Mouse (Mus musculus) CH12.LX (cell line): ENCODE data around the gene Ergic1. TPM values are rescaled to one million over a fixed set of nuclear protein-coding genes. Genes with fewer than 3 reads are reported as not detected.
A peak's percentile ranks its signal among the peaks of the same experiment; 100 is the strongest.

Experiments used
- DNase-seq: peaks from one replicate; pipeline ENCODE4 v3.0.0-alpha.2; 2013; ENCODE audit errors: extremely low read depth
- H3K27ac ChIP-seq: 2 replicates; pipeline ENCODE4 v1.5.1; 2012; ENCODE audit warnings: low read depth, mild to moderate bottlenecking, control low read depth, moderate library complexity; ENCODE audit not compliant: insufficient read depth
- H3K27me3 ChIP-seq: replicated peaks from 2 replicates; pipeline ENCODE3; 2012; ENCODE audit warnings: inconsistent platforms
- H3K36me3 ChIP-seq, 2 experiments: replicated peaks in 1 of 2; 2 replicates each; pipeline versions ENCODE3 to v1.6.1; 2012; ENCODE audit warnings: inconsistent platforms in 1 of 2, low read length in 1 of 2, mild to moderate bottlenecking in 1 of 2, mixed read lengths in 1 of 2, moderate library complexity in 1 of 2; ENCODE audit not compliant: control insufficient read depth in 1 of 2, insufficient read depth in 1 of 2
- H3K4me1 ChIP-seq, 2 experiments: 2 replicates each; pipeline ENCODE4 v1.6.1; 2012; ENCODE audit warnings: inconsistent platforms in 1 of 2, moderate library complexity in 1 of 2; ENCODE audit not compliant: insufficient read depth in 2 of 2, control insufficient read depth in 1 of 2
- H3K4me2 ChIP-seq: 2 replicates; pipeline ENCODE4 v1.6.1; 2012; ENCODE audit warnings: low read depth, mild to moderate bottlenecking, control low read depth; ENCODE audit not compliant: poor library complexity, insufficient read depth, severe bottlenecking
- H3K4me3 ChIP-seq, 3 experiments: fragments of 150-350 bp in 1 of 3; sonication (generic) in 1 of 3; replicated peaks in 1 of 3; 2 replicates each; pipeline versions ENCODE3 to v1.5.1; 2011 to 2012; ENCODE audit warnings: low read depth in 2 of 3, low read length in 2 of 3, mild to moderate bottlenecking in 2 of 3, moderate library complexity in 2 of 3, control low read depth in 1 of 3, improper control_type of control experiment in 1 of 3, inconsistent platforms in 1 of 3, mixed read lengths in 1 of 3; ENCODE audit not compliant: poor library complexity in 1 of 3
- H3K79me2 ChIP-seq: replicated peaks from 2 replicates; pipeline ENCODE4 v1.6.1; 2012; ENCODE audit warnings: mild to moderate bottlenecking, moderate library complexity; ENCODE audit not compliant: control insufficient read depth, poor library complexity, insufficient read depth, severe bottlenecking; ENCODE audit errors: extremely low read depth
- H3K9ac ChIP-seq: 2 replicates; pipeline ENCODE4 v1.6.1; 2012; ENCODE audit warnings: low read depth, mild to moderate bottlenecking, control low read depth, moderate library complexity; ENCODE audit not compliant: insufficient read depth
- H3K9me3 ChIP-seq: replicated peaks from 2 replicates; pipeline ENCODE3; 2012; ENCODE audit warnings: low read length, inconsistent platforms, mixed read lengths
- CHD2 ChIP-seq: IDR thresholded peaks from 2 replicates; pipeline ENCODE4 v1.6.1; 2011; ENCODE audit warnings: low read length, improper control_type of control experiment
- EP300 ChIP-seq: IDR thresholded peaks from 2 replicates; pipeline ENCODE4 v1.6.1; 2011; ENCODE audit warnings: low read length, improper control_type of control experiment
- ETS1 ChIP-seq: conservative IDR thresholded peaks from 2 replicates; pipeline ENCODE4 v1.6.1; 2012; ENCODE audit warnings: low read depth, mild to moderate bottlenecking, inconsistent platforms, low read length, improper control_type of control experiment, moderate library complexity
- HCFC1 ChIP-seq: IDR thresholded peaks from 2 replicates; pipeline ENCODE4 v1.6.1; 2012; ENCODE audit warnings: low read depth, mild to moderate bottlenecking, inconsistent platforms, low read length, improper control_type of control experiment
- IRF4 ChIP-seq: IDR thresholded peaks from 2 replicates; pipeline ENCODE4 v1.6.1; 2014; ENCODE audit warnings: low read depth, mild to moderate bottlenecking, inconsistent platforms, low read length, improper control_type of control experiment
- JUN ChIP-seq: IDR thresholded peaks from 2 replicates; pipeline ENCODE4 v1.6.1; 2011; ENCODE audit warnings: low read depth, mild to moderate bottlenecking, low read length, improper control_type of control experiment, moderate library complexity; ENCODE audit not compliant: insufficient read depth
- MAZ ChIP-seq: IDR thresholded peaks from 2 replicates; pipeline ENCODE4 v1.6.1; 2012; ENCODE audit warnings: low read depth, mild to moderate bottlenecking, inconsistent platforms, low read length, improper control_type of control experiment, moderate library complexity
- NELFE ChIP-seq: IDR thresholded peaks from 2 replicates; pipeline ENCODE4 v1.6.1; 2011; ENCODE audit warnings: low read depth, low read length, improper control_type of control experiment
- NRF1 ChIP-seq: IDR thresholded peaks from 2 replicates; pipeline ENCODE4 v1.6.1; 2014; ENCODE audit warnings: low read depth, mild to moderate bottlenecking, inconsistent platforms, low read length, improper control_type of control experiment, moderate library complexity
- PAX5 ChIP-seq: IDR thresholded peaks from 2 replicates; pipeline ENCODE4 v1.6.1; 2012; ENCODE audit warnings: low read length, inconsistent platforms, mixed read lengths
- POLR2A ChIP-seq: IDR thresholded peaks from 2 replicates; pipeline ENCODE4 v1.6.1; 2011; ENCODE audit warnings: low read depth, mild to moderate bottlenecking, improper control_type of control experiment, low read length
- POLR2AphosphoS2 ChIP-seq: IDR thresholded peaks from 2 replicates; pipeline ENCODE4 v1.6.1; 2011; ENCODE audit warnings: low read depth, low read length, improper control_type of control experiment
- RCOR1 ChIP-seq: conservative IDR thresholded peaks from 2 replicates; pipeline ENCODE4 v1.6.1; 2012; ENCODE audit warnings: low read depth, mild to moderate bottlenecking, inconsistent platforms, low read length, improper control_type of control experiment
- TCF12 ChIP-seq: IDR thresholded peaks from 2 replicates; pipeline ENCODE4 v1.6.1; 2014; ENCODE audit warnings: low read depth, mild to moderate bottlenecking, inconsistent platforms, low read length, improper control_type of control experiment
- ZKSCAN1 ChIP-seq: IDR thresholded peaks from 2 replicates; pipeline ENCODE4 v1.6.1; 2012; ENCODE audit warnings: low read depth, inconsistent platforms, low read length, improper control_type of control experiment, borderline replicate concordance
- ZNF384 ChIP-seq: IDR thresholded peaks from 2 replicates; pipeline ENCODE4 v1.6.1; 2012; ENCODE audit warnings: low read depth, low read length, improper control_type of control experiment, inconsistent platforms
- dilution Hi-C: fragments of 300-500 bp; cut with MboI; formaldehyde crosslinking; loops from 2 replicates; pipeline ENCODE4 v1.14.3; 2020; ENCODE audit warnings: low sequenced_read_pairs; ENCODE audit not compliant: extremely low pct_unique_long_range_greater_than_20kb, extremely low pct_ligation_motif_present
- in situ Hi-C: fragments of 300-500 bp; cut with MboI; formaldehyde crosslinking; loops from 3 replicates; pipeline ENCODE4 v1.14.3; 2019; ENCODE audit warnings: low sequenced_read_pairs, low pct_ligation_motif_present, low pct_unique_long_range_greater_than_20kb, mixed read lengths
- polyA plus RNA-seq: library from polyadenylated mRNA; unstranded; fragments of >175 nt; gene quantifications from 2 replicates; pipeline ENCODE4 v1.2.1, GENCODE M21; 2012; ENCODE audit warnings: low read depth; ENCODE audit not compliant: insufficient read length
- total RNA-seq, 2 experiments: library from RNA; depleted of rRNA; stranded (reverse); fragments of 300-350 nt in 1 of 2; fragments of >200 nt in 1 of 2; gene quantifications; 2 replicates each; pipeline ENCODE4 v1.2.3; 2012 to 2014

The Ergic1 gene
- total and polyA plus RNA-seq, 3 experiments = 93.5 to 142 (median 131) TPM

- DNase-seq = no peak
- no peaks in the 10 kb centered on the region for H3K79me2 ChIP-seq
- H3K27me3 ChIP-seq = no peaks in the 10 kb centered on the region
- no peak for TF ChIP-seq POLR2AphosphoS2
- TF ChIP-seq MAZ = no peak
- no peak overlapping the region for H3K4me2 ChIP-seq
- in situ Hi-C loops (no loop called here), dilution Hi-C loops (no loop called here)
- no peak overlapping the region for H3K27ac ChIP-seq
- H3K36me3 ChIP-seq = peaks cover 0 to 15% of the 10 kb centered on the region in 2 experiments
- H3K4me1 ChIP-seq = peaks cover 4 to 22% of the 10 kb centered on the region in 2 experiments
- H3K9ac ChIP-seq = no peak overlapping the region
- H3K4me3 ChIP-seq = no peak overlapping the region
- H3K9me3 ChIP-seq = peaks cover 3% of the 10 kb centered on the region
Measured at GRCm38 (mm10) chr17:26665600-26665999, 104.3 kb downstream of the Ergic1 start.

- H3K9me3 ChIP-seq = peaks cover 5% of the 10 kb centered on the region
- H3K4me3 ChIP-seq = no peak overlapping the region
- H3K36me3 ChIP-seq = peaks cover 0 to 10% of the 10 kb centered on the region in 2 experiments
- H3K4me2 ChIP-seq = no peak overlapping the region
- H3K4me1 ChIP-seq = peaks cover 0 to 4% of the 10 kb centered on the region in 2 experiments; a peak in 2 of 4 replicates
- in situ Hi-C loops = no loop called here
- no peaks in the 10 kb centered on the region for H3K27me3 ChIP-seq
- no peaks in the 10 kb centered on the region for H3K79me2 ChIP-seq
- DNase-seq = no peak
- H3K27ac ChIP-seq = no peak overlapping the region
- TF ChIP-seq NELFE = no peak
- TF ChIP-seq EP300 = no peak
- TF ChIP-seq POLR2A = no peak
- no peak for TF ChIP-seq IRF4
- TF ChIP-seq JUN = no peak
- TF ChIP-seq NRF1 = no peak
- TF ChIP-seq, all 38 proteins: peak for 0
- dilution Hi-C loops = no loop called here
- H3K9ac ChIP-seq = no peak overlapping the region
Measured at GRCm38 (mm10) chr17:26671268-26671667, 110.0 kb downstream of the Ergic1 start.

- no peak for TF ChIP-seq MAZ
- no peak for TF ChIP-seq CHD2
- no peak for TF ChIP-seq JUN
- no peak for TF ChIP-seq HCFC1
- no peak for TF ChIP-seq POLR2A
- TF ChIP-seq RCOR1 = no peak
- TF ChIP-seq ZNF384 = no peak
- TF ChIP-seq TCF12 = no peak
- TF ChIP-seq ZKSCAN1 = no peak
- TF ChIP-seq PAX5 = no peak
- no peak for TF ChIP-seq ETS1
- TF ChIP-seq IRF4 = no peak
- DNase-seq = no peak
- peaks cover 8 to 21% of the 10 kb centered on the region in 2 experiments for H3K36me3 ChIP-seq
- peaks cover 5% of the 10 kb centered on the region for H3K9me3 ChIP-seq
- H3K79me2 ChIP-seq = peaks cover 34% of the 10 kb centered on the region
- no peak overlapping the region; the same call in 1 of the 2 replicates for H3K9ac ChIP-seq
- no peaks in the 10 kb centered on the region for H3K27me3 ChIP-seq
- H3K27ac ChIP-seq = no peak overlapping the region
- dilution Hi-C loops = no loop called here
- peaks cover 5 to 24% of the 10 kb centered on the region in 2 experiments; a peak in 3 of 4 replicates for H3K4me1 ChIP-seq
- in situ Hi-C loops = no loop called here
- H3K4me3 ChIP-seq = peak overlapping the region in 2 of 3 experiments; percentile 17 to 93
- H3K4me2 ChIP-seq = peak overlapping the region; percentile 27
Measured at GRCm38 (mm10) chr17:26675845-26676244, 114.6 kb downstream of the Ergic1 start.
